In the genomic region with DNA sequence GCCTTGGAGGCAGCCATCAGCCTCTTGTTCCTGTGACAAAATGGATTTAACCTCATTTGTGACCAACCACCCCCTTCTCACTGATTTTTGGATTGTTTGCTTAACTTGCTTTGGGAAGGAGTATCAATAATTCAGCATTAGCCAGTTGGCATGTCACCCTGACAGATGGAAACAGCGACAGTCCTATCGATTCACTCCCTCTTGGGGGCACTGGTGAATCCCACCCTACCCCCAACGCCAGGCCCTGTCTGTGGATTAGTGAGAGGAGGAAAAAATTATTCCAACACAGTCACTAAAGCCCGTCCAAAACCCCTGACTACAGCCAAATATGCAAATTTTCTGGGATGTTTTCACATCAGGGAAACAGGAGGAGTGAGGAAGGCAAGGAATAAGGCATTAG, we compare ENCODE assay signal across 20 mouse cellular contexts. TPM values are rescaled to one million over a fixed set of nuclear protein-coding genes. Genes with fewer than 3 reads are reported as not detected.
A peak's percentile ranks its signal among the peaks of the same experiment; 100 is the strongest.
DNase-seq lines count a peak whose midpoint lies in the region; ATAC-seq and TF ChIP-seq lines count a peak whose summit lies in the region.
"Had no signal": no experiment of that assay in that cellular context is flagged by ENCODE, and none has a peak within 500 bp of the region (broad histone marks: within the 10 kb centered on the region; RNA-seq: fewer than 3 reads in every experiment).

No protein-coding gene starts in this region.

- TF ChIP-seq CTCF in brain, embryonic 14.5 days (IDR thresholded peaks at IDR 0.05; ENCODE audit: borderline replicate concordance, extremely low read depth, insufficient read depth, insufficient read length): no peak

- no peak for ATAC-seq in forebrain, embryonic 14.5 days
- ATAC-seq in forebrain, embryonic 11.5 days (replicated peaks; ENCODE audit: low FRiP score): no peak
- 0 out of 2 replicates have a peak, but pooled peaks have one; percentile 38 for ATAC-seq in hindbrain, embryonic 16.5 days
- peak; percentile 66 for ATAC-seq in midbrain, embryonic 16.5 days

- no peak for TF ChIP-seq POLR2A in brain, embryonic 14.5 days (IDR thresholded peaks at IDR 0.05; ENCODE audit: borderline replicate concordance, extremely low read depth, insufficient read depth, insufficient read length, poor library complexity, severe bottlenecking)

- H3K9ac ChIP-seq in forebrain, embryonic 14.5 days (ENCODE audit: low read length): 0 out of 2 replicates have a peak overlapping the region, but pooled peaks have one; percentile 10
- no peak overlapping the region for H3K9ac ChIP-seq in forebrain, embryonic 11.5 days (ENCODE audit: low read length)
- H3K9ac ChIP-seq in hindbrain, embryonic 16.5 days (ENCODE audit: low read depth, low read length): no peak overlapping the region
- H3K9ac ChIP-seq in midbrain, embryonic 16.5 days (ENCODE audit: low read depth, low read length): no peak overlapping the region

- no peaks in the 10 kb centered on the region for H3K36me3 ChIP-seq in forebrain, embryonic 14.5 days (ENCODE audit: control insufficient read depth, insufficient read depth, low read length)
- H3K36me3 ChIP-seq in forebrain, embryonic 11.5 days (ENCODE audit: control insufficient read depth, insufficient read depth, low read length): no peaks in the 10 kb centered on the region
- no peaks in the 10 kb centered on the region for H3K36me3 ChIP-seq in hindbrain, embryonic 16.5 days (ENCODE audit: control insufficient read depth, insufficient read depth, low read length)
- no peaks in the 10 kb centered on the region for H3K36me3 ChIP-seq in midbrain, embryonic 16.5 days (ENCODE audit: control insufficient read depth, insufficient read depth, low read length)

- H3K9me3 ChIP-seq in forebrain, embryonic 14.5 days (replicated peaks; ENCODE audit: control insufficient read depth, low read length): no peaks in the 10 kb centered on the region
- no peaks in the 10 kb centered on the region for H3K9me3 ChIP-seq in forebrain, embryonic 11.5 days (ENCODE audit: control insufficient read depth, low read length)
- H3K9me3 ChIP-seq in hindbrain, embryonic 16.5 days (ENCODE audit: control insufficient read depth, low read length): no peaks in the 10 kb centered on the region
- H3K9me3 ChIP-seq in midbrain, embryonic 16.5 days (replicated peaks; ENCODE audit: control insufficient read depth, low read length, poor library complexity, severe bottlenecking): no peaks in the 10 kb centered on the region

- peaks cover 3% of the 10 kb centered on the region; the same call in 1 of the 2 replicates for H3K4me1 ChIP-seq in forebrain, embryonic 14.5 days (ENCODE audit: control insufficient read depth, insufficient read depth, low read length)
- no peaks in the 10 kb centered on the region for H3K4me1 ChIP-seq in forebrain, embryonic 11.5 days (replicated peaks; ENCODE audit: control insufficient read depth, insufficient read depth, low read length)
- H3K4me1 ChIP-seq in hindbrain, embryonic 16.5 days (ENCODE audit: control insufficient read depth, insufficient read depth, low read depth, low read length): no peaks in the 10 kb centered on the region
- H3K4me1 ChIP-seq in midbrain, embryonic 16.5 days (ENCODE audit: control insufficient read depth, insufficient read depth, low read length): peaks cover 7% of the 10 kb centered on the region

- H3K27me3 ChIP-seq in forebrain, embryonic 14.5 days (replicated peaks; ENCODE audit: control insufficient read depth, insufficient read depth, low read length): no peaks in the 10 kb centered on the region
- no peaks in the 10 kb centered on the region for H3K27me3 ChIP-seq in forebrain, embryonic 11.5 days (ENCODE audit: control insufficient read depth, insufficient read depth, low read length)
- H3K27me3 ChIP-seq in hindbrain, embryonic 16.5 days (replicated peaks; ENCODE audit: control insufficient read depth, insufficient read depth, low read length): no peaks in the 10 kb centered on the region
- H3K27me3 ChIP-seq in midbrain, embryonic 16.5 days (ENCODE audit: control insufficient read depth, insufficient read depth, low read depth, low read length): no peaks in the 10 kb centered on the region

- no peak for DNase-seq in forebrain, embryonic 14.5 days (ENCODE audit: low spot score)
- DNase-seq in forebrain, embryonic 11.5 days (ENCODE audit: low spot score): no peak
- DNase-seq in brain, embryonic 14.5 days (ENCODE audit: low read depth): peak; percentile 29
- DNase-seq in lung, postnatal 4 days: no peak
- no peak for DNase-seq in spleen, postnatal 4 days (ENCODE audit: low spot score in 2 of 2)
- DNase-seq in spleen, postnatal 36 days (ENCODE audit: low spot score in 2 of 2): no peak
- DNase-seq: adrenal gland, postnatal 10 days; B cell, adult 2 months; cerebellum, adult 11-12 months; gastrocnemius, adult 2 months; kidney, adult 11 months; kidney, postnatal 10 days; left cerebral cortex, postnatal 4 days; lung, adult 2 months; lung, postnatal 36 days; spleen, adult 18-20 months; thymus, postnatal 14 days had no signal

- 31% methylated on average over 4 of the region's 4 CpGs for WGBS in forebrain, embryonic 14.5 days
- WGBS in forebrain, embryonic 11.5 days: 47% methylated on average over 4 of the region's 4 CpGs
- WGBS in hindbrain, embryonic 16.5 days: 26% methylated on average over 4 of the region's 4 CpGs
- WGBS in midbrain, embryonic 16.5 days: 23% methylated on average over 4 of the region's 4 CpGs

- no peak overlapping the region for H3K4me2 ChIP-seq in forebrain, embryonic 14.5 days (ENCODE audit: low read length)
- H3K4me2 ChIP-seq in forebrain, embryonic 11.5 days (ENCODE audit: low read depth, low read length, severe bottlenecking): no peak overlapping the region
- no peak overlapping the region for H3K4me2 ChIP-seq in hindbrain, embryonic 16.5 days (ENCODE audit: low read length)
- no peak overlapping the region for H3K4me2 ChIP-seq in midbrain, embryonic 16.5 days (ENCODE audit: low read length)

- H3K27ac ChIP-seq in forebrain, embryonic 14.5 days (ENCODE audit: low read depth, low read length): no peak overlapping the region
- H3K27ac ChIP-seq in forebrain, embryonic 11.5 days (ENCODE audit: low read depth, low read length): no peak overlapping the region
- H3K27ac ChIP-seq in hindbrain, embryonic 16.5 days (ENCODE audit: low read depth, low read length): no peak overlapping the region
- no peak overlapping the region for H3K27ac ChIP-seq in midbrain, embryonic 16.5 days (ENCODE audit: low read length)
- H3K27ac ChIP-seq: gastrocnemius, adult 2 months had no signal

- no peak overlapping the region for H3K4me3 ChIP-seq in forebrain, embryonic 14.5 days (ENCODE audit: low read depth, low read length)
- no peak overlapping the region for H3K4me3 ChIP-seq in forebrain, embryonic 11.5 days (ENCODE audit: low read depth, low read length)
- H3K4me3 ChIP-seq in hindbrain, embryonic 16.5 days (ENCODE audit: low read length): no peak overlapping the region
- H3K4me3 ChIP-seq in midbrain, embryonic 16.5 days (ENCODE audit: low read depth, low read length): no peak overlapping the region
- H3K4me3 ChIP-seq: gastrocnemius, adult 2 months had no signal

RNA-seq across cellular contexts. Expression of a gene that starts 55.1 kb away (rescaled TPM):
- 10.4 and 12.5 TPM in 2 replicates for polyA plus RNA-seq in forebrain, embryonic 14.5 days (2014; fragmentation: Nextera tagmentation; extraction: Ambion mirVana)
- polyA plus RNA-seq in forebrain, embryonic 11.5 days (2014; fragmentation: Nextera tagmentation; extraction: Ambion mirVana): 1.0 and 1.1 TPM in 2 replicates
- 20.4 and 24.5 TPM in 2 replicates for polyA plus RNA-seq in brain, embryonic 14.5 days (2012; rRNA removed)
- 18.3 and 20.8 TPM in 2 replicates for polyA plus RNA-seq in hindbrain, embryonic 16.5 days (2015; fragmentation: Nextera tagmentation; extraction: Ambion mirVana)
- polyA plus RNA-seq in midbrain, embryonic 16.5 days (2015; fragmentation: Nextera tagmentation; extraction: Ambion mirVana): 16.3 and 20.2 TPM in 2 replicates
- polyA plus RNA-seq: liver, adult 2 months had no signal

Comparison
In these comparisons a context has a peak if more than half of its experiments do, and no peak if none do; other contexts are left out.
1. ATAC-seq: peak in hindbrain, embryonic 16.5 days (single experiment) and midbrain, embryonic 16.5 days (single experiment); none in forebrain, embryonic 14.5 days (single experiment) and forebrain, embryonic 11.5 days (single experiment).